Mouse (Mus musculus) forebrain, postnatal 0 days (tissue): ENCODE measurements around the gene Sec24a. TPM values are rescaled to one million over a fixed set of nuclear protein-coding genes. Genes with fewer than 3 reads are reported as not detected.
"Not testable (repeated sequence)": the region's sequence is repeated elsewhere in the genome, so short reads cannot be mapped to it uniquely, and the experiment has no call there.

Experiments used
- ATAC-seq: fragments of 200-750 bp; cut with Nextera tagmentation; 2 replicates; pipeline ENCODE4 v1.8.0; 2017; ENCODE audit warnings: mild to moderate bottlenecking, moderate library complexity
- DNase-seq: peaks from one replicate; pipeline ENCODE4 v3.0.0-alpha.2; 2015
- H3K27ac ChIP-seq: fragments of 300-500 bp; sonication (generic); 2 replicates; pipeline ENCODE4 v1.5.1; 2014; ENCODE audit warnings: low read depth, mild to moderate bottlenecking, antibody characterized with exemption, low read length, moderate library complexity, mixed read lengths
- H3K27me3 ChIP-seq: fragments of 300-500 bp; sonication (generic); 2 replicates; pipeline ENCODE4 v1.6.1; 2014; ENCODE audit warnings: mild to moderate bottlenecking, low read length, mixed read lengths; ENCODE audit not compliant: insufficient read depth
- H3K36me3 ChIP-seq: fragments of 300-500 bp; sonication (generic); 2 replicates; pipeline ENCODE4 v1.6.1; 2014; ENCODE audit warnings: mild to moderate bottlenecking, moderate library complexity; ENCODE audit not compliant: insufficient read depth
- H3K4me1 ChIP-seq: fragments of 300-500 bp; sonication (generic); 2 replicates; pipeline ENCODE4 v1.6.1; 2014; ENCODE audit warnings: antibody characterized with exemption; ENCODE audit not compliant: insufficient read depth
- H3K4me2 ChIP-seq: fragments of 300-500 bp; sonication (generic); 2 replicates; pipeline ENCODE4 v1.6.1; 2014; ENCODE audit warnings: low read depth, mild to moderate bottlenecking, moderate library complexity
- H3K4me3 ChIP-seq: fragments of 300-500 bp; sonication (generic); 2 replicates; pipeline ENCODE4 v1.5.1; 2014; ENCODE audit warnings: low read depth, low read length, mixed read lengths
- H3K9ac ChIP-seq: fragments of 300-500 bp; sonication (generic); 2 replicates; pipeline ENCODE4 v1.6.1; 2014; ENCODE audit warnings: mild to moderate bottlenecking
- H3K9me3 ChIP-seq: fragments of 300-500 bp; sonication (generic); 2 replicates; pipeline ENCODE4 v1.6.1; 2016; ENCODE audit warnings: low read length
- CTCF ChIP-seq: sonication (generic); IDR thresholded peaks from 2 replicates; pipeline ENCODE4 v1.5.1; 2016; ENCODE audit warnings: antibody characterized with exemption, control low read depth, low read depth
- WGBS: fragments of 180-500 bp; shearing (Covaris S2); extraction: QIAGEN DNeasy Blood & Tissue Kit; methylation state at CpG from one replicate; pipeline ENCODE4 v1.1.7; 2014; 5-methylcytosine and 5-hydroxymethylcytosine counted together
- polyA plus RNA-seq: library from polyadenylated mRNA; unstranded; fragments of >200 nt; fragmentation: Nextera tagmentation; extraction: Ambion mirVana; gene quantifications from 2 replicates; pipeline ENCODE4 v1.2.1, GENCODE M21; 2015
- total RNA-seq: library from RNA; depleted of rRNA; stranded (reverse); fragments of >200 nt; gene quantifications from 2 replicates; pipeline ENCODE4 v1.2.3, GENCODE M21; 2014

Gene Sec24a
- total and polyA plus RNA-seq, 2 experiments from 2014 or later: 9.3 to 12.6 TPM

GRCm38 (mm10) chr11:51800634-51801325 lies 37.3 kb upstream of the Sec24a start:
- DNase-seq: peak; percentile 8
- Histone ChIP-seq H3K36me3 (no peaks in the 10 kb centered on the region), H3K9ac (no peak overlapping the region), H3K27me3 (no peaks in the 10 kb centered on the region), H3K4me1 (no peaks in the 10 kb centered on the region), H3K4me2 (no peak overlapping the region), H3K27ac (no peak overlapping the region), H3K4me3 (no peak overlapping the region), H3K9me3 (no peaks in the 10 kb centered on the region)
- WGBS: 40% methylated on average over 7 of the region's 8 CpGs
- no peak for ATAC-seq
- TF ChIP-seq CTCF: no peak

- H3K9me3 ChIP-seq: no peaks in the 10 kb centered on the region
- H3K4me3 ChIP-seq: no peak overlapping the region
- no peaks in the 10 kb centered on the region for H3K27me3 ChIP-seq
- no peak overlapping the region for H3K27ac ChIP-seq
- no peak for DNase-seq
- no peak for TF ChIP-seq CTCF
- no peak overlapping the region for H3K9ac ChIP-seq
- H3K4me2 ChIP-seq: no peak overlapping the region
- H3K4me1 ChIP-seq: no peaks in the 10 kb centered on the region
- 78% methylated on average over 4 of the region's 4 CpGs for WGBS
- ATAC-seq: no peak
- peaks cover 11% of the 10 kb centered on the region for H3K36me3 ChIP-seq
Measured at GRCm38 (mm10) chr11:51796272-51796671, 32.8 kb upstream of the Sec24a start.

- no peak for DNase-seq
- H3K27me3 ChIP-seq: no peaks in the 10 kb centered on the region
Measured at GRCm38 (mm10) chr11:51790662-51791061, 27.2 kb upstream of the Sec24a start.

GRCm38 (mm10) chr11:51789735-51790134 lies 26.3 kb upstream of the Sec24a start:
- H3K9me3 ChIP-seq, H3K4me3 ChIP-seq, H3K27me3 ChIP-seq, H3K27ac ChIP-seq, H3K4me1 ChIP-seq, ATAC-seq, H3K4me2 ChIP-seq, H3K9ac ChIP-seq, DNase-seq: not testable (repeated sequence)
- peak; percentile 27; the same call in 1 of the 2 replicates for TF ChIP-seq CTCF
- H3K36me3 ChIP-seq: peaks cover 48% of the 10 kb centered on the region
- WGBS: 81% methylated on average over 4 of the region's 4 CpGs

More at GRCm38 (mm10) chr11:51790662-51791061, 27.2 kb upstream of the Sec24a start:
- H3K9ac ChIP-seq: no peak overlapping the region
- no peaks in the 10 kb centered on the region for H3K9me3 ChIP-seq
- no peak overlapping the region for H3K27ac ChIP-seq
- H3K36me3 ChIP-seq: peaks cover 48% of the 10 kb centered on the region
- H3K4me1 ChIP-seq: no peaks in the 10 kb centered on the region
- H3K4me2 ChIP-seq: no peak overlapping the region
- ATAC-seq: no peak
- WGBS: 99% methylated on average over 7 of the region's 7 CpGs
- TF ChIP-seq CTCF: no peak
- no peak overlapping the region for H3K4me3 ChIP-seq

- ATAC-seq: no peak
Measured at GRCm38 (mm10) chr11:51785926-51786325, 22.5 kb upstream of the Sec24a start.

GRCm38 (mm10) chr11:51782721-51783120 lies 19.3 kb upstream of the Sec24a start:
- no peaks in the 10 kb centered on the region for H3K27me3 ChIP-seq
- peaks cover 47% of the 10 kb centered on the region for H3K36me3 ChIP-seq
- H3K9me3 ChIP-seq: no peaks in the 10 kb centered on the region
- H3K27ac ChIP-seq: no peak overlapping the region
- 93% methylated on average over 6 of the region's 6 CpGs for WGBS
- no peak for TF ChIP-seq CTCF
- no peak for ATAC-seq
- DNase-seq: no peak
- no peak overlapping the region for H3K4me3 ChIP-seq
- no peak overlapping the region for H3K4me2 ChIP-seq
- H3K9ac ChIP-seq: no peak overlapping the region
- H3K4me1 ChIP-seq: no peaks in the 10 kb centered on the region

More at GRCm38 (mm10) chr11:51785926-51786325, 22.5 kb upstream of the Sec24a start:
- peak; percentile 62 for TF ChIP-seq CTCF
- Histone ChIP-seq H3K9ac (no peak overlapping the region), H3K4me2 (no peak overlapping the region), H3K36me3 (peaks cover 59% of the 10 kb centered on the region), H3K4me1 (no peaks in the 10 kb centered on the region), H3K27ac (no peak overlapping the region), H3K4me3 (no peak overlapping the region), H3K9me3 (no peaks in the 10 kb centered on the region), H3K27me3 (no peaks in the 10 kb centered on the region)
- DNase-seq: peak; percentile 19
- WGBS: 88% methylated on average over 6 of the region's 6 CpGs

- no peaks in the 10 kb centered on the region for H3K27me3 ChIP-seq
- DNase-seq (no peak), ATAC-seq (no peak)
- H3K4me3 ChIP-seq: no peak overlapping the region
- no peaks in the 10 kb centered on the region for H3K9me3 ChIP-seq
- no peaks in the 10 kb centered on the region for H3K4me1 ChIP-seq
- H3K27ac ChIP-seq: no peak overlapping the region
- H3K36me3 ChIP-seq: peaks cover 38% of the 10 kb centered on the region
- TF ChIP-seq CTCF: no peak
- no peak overlapping the region for H3K4me2 ChIP-seq
- H3K9ac ChIP-seq: no peak overlapping the region
- 94% methylated on average over 9 of the region's 9 CpGs for WGBS
Measured at GRCm38 (mm10) chr11:51780773-51781267, 17.4 kb upstream of the Sec24a start.
